Mouse (Mus musculus) embryo, embryonic 9.5 days (tissue): ENCODE data around the gene Mrps18a.

Experiments
- DNase-seq: peaks from one replicate; pipeline ENCODE4 v3.0.0-alpha.2; 2017; ENCODE audit errors: extremely low spot score

Mrps18a gene

DNA sequence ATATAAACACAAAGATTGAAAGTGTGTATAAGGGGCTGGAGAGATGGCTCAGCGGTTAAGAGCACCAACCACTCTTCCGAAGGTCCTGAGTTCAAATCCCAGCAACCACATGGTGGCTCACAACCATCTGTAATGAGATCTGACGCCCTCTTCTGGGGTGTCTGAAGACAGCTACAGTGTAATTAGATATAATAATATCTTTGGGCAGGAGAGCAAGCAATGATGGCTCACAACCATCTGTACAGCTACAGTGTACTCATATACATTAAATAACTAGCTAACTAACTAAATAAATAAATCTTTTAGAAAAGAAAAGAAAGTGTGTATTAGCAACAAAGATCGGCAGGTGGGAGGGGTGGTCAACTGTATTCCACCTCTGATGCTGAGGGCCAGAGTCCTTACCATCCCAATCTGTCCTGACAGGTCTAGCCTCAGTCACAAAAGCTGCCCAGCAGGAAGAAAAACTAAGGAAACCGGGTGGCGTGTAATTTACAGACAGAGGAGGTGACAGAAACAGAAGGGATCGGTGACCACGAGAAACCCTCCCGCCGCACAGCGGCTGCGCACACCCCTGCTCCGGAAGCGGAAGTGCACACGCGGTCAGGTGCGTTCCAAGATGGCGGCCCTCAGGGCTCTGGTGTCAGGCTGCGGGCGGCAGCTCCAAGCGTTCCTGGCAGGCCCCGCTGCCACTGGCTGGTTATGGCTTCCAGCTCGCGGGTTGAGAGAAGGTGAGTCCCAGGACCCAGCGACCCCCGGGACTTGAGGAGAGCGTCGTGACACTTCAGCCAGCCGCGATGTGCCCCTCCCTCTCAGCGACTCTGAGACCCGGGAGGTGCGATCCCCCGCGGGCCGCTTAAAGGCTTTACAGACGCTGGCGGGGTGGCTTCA is at the start of gene Mrps18a:
Gene Mrps18a (plus strand): TSS at position 585 of the 888 bp plus-strand sequence.
- DNase-seq, result peak; percentile 84

DNA sequence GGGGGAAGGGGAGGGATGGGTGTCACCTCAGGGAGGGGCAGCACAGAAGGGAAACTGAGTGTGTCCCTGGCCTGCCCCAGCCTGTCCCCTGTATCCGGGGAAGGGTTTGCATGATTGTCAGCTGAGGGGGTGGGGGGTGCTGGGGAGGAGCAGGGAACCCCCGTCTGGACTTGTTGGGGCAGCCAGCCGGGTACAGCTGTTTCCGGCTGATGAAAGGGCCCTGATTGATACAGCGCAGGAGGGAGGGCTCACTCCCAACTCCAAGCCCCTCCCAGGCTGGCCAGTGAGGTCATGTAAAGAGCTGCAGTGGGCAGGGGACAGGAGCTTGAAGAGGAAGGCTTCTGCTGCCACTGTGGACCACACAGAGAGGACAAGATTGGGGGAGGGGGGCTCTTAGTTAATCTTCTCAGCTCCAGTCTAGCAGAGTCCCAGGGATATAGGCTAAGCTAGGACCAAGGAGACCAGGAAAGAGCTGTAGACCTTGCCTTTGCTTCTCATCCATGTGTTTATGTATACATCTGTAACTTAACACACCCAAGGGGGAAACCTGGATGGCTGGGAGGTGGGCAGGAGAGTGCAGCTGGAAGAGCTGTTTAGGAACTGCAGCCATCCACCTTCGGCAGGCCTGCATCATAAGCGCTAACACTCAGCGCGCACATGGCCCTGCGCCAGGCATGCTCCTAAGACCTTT is 47.4 kb upstream of the Mrps18a start:
- peak; percentile 54 for DNase-seq

DNA sequence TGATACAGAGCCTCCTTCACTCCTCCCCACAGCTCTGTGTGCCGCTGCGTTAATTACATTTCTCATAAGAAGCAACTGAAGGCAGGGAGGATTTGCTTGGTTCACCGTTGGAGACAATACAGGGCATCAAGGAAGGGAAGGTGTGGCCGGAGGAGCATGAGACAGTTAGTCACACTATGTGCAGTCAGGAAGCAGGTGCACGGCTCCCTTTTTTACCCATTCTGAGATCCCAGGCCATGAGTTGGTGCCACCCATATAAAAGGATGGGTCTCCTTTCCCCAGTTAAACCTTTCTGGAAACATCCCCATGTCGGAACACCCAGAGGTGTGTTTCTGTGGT is 46.8 kb upstream of the Mrps18a start:
- DNase-seq, result no peak

DNA sequence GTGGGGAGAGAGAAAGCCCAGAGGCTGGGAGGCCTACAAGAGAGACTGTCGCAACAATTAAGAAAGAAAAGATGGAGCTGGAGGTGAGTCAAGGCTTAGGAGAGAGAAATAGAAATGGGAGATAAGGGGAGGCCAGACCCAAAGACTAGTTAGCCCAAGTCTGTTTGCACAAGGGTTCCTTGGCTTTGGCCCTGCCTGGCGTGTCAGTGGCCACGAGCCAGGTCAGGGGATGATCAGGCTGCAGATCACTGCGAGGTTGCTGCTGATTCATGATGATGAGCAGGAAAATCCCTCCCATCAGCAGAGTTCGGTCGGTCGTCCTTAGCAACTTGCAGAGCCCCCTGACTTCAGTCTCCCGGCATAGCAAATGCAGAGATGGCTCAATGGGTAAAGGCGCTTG is 40.7 kb upstream of the Mrps18a start:
- DNase-seq, result no peak

DNA sequence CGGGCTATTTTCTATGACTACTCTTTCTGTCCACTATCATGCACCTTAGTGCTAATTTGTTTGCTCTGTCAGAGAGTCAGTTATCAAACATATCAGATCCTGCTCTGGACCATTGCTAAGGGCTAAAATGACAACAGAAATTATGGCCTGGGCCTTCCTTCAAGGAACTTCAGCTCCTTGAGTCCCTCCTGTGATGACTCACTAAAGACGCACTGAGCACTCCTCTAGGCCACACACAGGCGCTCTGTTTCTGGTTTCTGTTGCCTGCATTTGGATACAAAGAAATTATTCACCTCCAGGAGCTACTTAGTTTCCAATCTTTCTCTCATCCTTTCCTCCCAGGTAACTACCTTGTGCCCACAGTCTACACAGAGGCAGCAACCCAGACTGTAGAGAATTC is 39.3 kb upstream of the Mrps18a start:
- DNase-seq, result no peak

DNA sequence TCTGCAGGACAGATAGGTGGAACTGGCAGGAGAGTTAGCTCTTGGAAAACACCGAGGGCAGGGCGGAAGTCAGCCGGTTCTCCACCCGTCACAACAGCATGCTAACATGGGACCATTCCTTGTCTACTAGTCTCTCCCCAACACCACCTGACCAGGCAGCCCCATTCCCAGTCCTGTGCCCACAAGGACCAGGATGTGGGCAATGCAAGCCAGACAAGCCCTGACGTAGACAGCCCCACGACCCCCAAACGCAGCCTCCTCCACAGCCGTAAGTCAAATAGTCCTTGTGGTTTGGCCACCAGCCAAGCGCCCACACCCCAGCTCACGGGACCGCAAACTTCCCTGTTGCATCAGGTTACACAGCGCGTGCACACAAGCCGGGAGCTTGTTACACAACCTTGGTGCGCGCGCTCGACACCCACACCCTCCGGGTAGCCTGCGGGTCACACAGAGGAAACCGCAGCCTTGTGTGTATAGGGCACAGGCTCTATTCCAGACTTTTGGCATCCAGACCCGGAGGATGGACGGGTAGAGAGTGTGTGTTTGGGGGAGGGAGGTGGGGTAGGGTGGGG is 37.0 kb upstream of the Mrps18a start:
- DNase-seq, result no peak

DNA sequence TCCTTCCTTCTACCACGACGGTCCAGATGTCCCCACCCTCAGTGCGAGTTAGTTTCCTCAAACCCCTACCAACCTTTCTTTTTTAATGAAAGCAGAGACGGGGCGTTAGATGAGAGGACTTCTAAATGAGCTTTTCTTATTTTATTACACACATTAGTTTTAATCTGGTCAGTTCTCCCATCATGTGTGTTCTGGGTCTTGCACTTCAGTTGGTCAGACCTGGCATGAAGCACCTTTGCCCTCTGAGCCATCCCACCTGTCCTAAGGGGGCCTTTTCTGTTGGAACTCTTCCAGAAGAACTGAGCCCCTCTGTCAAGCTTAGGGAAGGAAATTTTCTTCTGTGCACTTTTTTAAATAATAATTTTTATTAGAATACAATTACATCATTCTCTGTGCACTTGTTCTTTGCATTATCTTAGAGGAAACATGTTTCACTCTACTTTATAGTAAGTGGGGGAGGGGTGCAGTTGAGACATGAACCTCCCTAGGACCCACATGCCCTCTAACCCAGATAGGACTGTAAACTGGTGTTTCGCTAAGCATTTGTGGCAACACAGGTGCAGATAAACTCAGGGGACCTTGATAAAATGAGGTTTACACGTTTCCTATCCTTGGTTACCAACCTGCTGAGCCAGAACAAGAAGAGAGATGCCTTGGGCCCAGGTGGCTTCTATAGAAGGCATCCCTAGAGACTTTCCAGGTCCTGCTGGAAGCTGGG is 36.2 kb upstream of the Mrps18a start:
- DNase-seq, result no peak

DNA sequence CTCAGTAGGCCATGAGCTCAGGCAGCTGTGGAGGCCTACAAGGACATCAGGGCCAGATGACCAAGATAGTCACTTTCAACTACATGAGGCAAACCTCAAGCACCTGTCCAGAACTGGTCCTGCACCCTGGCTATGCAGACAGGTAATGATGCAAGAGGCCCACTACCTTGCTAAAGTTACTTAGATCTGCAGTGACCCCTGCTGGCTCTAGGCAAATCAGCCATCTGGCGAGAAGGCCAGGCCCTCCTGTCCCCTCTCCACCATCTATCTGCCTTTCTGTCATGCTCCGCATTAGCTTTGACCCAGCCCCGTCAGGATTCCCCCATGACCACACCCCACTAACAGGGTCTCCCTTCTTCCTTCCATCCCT is 35.7 kb upstream of the Mrps18a start:
- no peak for DNase-seq

DNA sequence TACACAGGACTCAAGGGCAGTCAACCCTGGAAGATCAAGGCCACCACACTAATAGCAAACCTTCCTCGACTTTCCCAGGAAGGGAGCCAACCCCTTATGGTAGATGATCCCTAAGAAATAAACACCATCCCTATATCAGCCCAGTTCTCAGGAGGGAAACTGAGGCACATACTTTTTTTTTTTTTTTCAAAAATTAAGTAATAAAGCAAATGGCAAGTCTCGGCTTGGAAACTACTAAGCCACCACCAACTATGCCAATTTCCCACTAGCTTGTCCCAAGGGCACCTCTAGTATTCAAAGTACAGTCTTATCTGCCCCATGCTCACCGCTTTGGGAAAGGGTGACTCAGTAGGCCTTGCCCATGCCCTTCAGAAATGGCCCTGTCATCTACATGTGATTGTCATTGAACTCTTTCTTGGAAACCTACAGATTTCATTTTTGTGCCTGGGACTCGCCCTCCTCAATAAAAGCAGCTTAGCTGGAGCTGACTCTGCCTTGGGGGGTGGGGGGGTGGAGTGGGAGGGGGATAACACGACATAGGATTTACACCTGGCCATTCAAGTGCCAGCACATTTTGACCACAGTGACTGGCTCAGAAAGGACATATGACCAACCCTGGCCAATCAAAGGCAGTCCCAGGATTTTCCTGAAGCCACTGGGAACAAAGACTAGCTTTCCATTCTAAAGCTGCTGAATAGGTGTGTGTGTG is 35.1 kb upstream of the Mrps18a start:
- no peak for DNase-seq

DNA sequence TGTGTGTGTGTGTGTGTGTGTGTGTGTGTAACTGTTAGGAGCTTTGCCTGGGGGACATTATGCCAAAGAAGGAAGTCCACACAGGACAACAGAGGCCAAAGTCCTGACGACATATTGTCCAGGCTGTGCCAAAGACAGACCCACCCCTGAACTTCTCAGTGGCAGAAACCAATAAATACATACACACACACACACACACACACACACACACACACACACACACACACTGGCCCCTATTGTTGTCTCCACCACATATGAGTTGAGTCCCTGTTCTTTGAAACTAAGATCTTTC is 34.6 kb upstream of the Mrps18a start:
- DNase-seq, result no peak

DNA sequence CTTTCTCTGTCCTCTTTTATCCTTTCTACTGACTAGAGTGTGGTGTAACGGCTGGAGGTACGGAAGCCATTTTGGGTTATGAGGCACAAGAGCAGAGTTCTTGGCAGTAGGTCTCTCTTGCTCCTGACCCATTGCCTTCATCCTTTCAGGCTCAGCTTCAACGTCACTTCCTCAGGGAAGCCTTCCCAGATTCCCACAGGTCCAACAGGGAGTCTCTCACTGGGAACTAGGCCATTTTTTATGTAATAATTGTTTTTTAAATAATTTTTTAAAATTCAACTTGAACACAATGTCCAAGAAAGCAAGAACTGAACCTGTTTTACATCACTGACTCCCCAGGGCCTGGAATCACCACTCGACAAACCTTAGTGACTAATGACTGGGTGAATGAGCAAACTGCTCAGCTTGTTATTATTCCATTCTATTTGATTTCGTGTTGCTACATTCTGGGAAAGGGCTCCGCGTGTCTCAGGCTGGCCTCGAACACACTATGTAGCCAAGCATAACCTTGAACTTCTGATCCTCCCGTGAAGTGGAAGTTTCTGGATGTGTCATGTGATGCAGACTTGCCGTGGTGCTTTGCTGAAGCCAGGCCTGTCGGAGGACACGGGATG is 32.8 kb upstream of the Mrps18a start:
- no peak for DNase-seq

DNA sequence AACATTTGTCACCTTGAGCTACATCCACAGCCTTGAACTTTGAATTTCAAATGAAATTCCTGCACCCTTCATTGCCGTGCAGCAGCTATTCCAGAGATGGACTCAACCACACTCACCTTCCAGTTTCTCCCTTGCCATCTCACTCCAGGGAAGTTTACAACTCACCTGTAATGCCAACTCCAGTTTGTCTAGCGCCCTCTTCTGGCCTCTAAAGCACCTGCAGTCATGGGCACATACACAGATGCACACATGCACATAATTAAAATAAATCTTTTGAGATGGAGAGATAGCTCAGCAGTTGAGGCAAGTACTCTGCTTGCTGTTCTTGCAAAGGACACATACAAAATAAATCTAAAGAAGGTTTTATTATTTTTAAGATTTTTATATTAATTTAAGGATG is 31.7 kb upstream of the Mrps18a start:
- DNase-seq, result no peak

DNA sequence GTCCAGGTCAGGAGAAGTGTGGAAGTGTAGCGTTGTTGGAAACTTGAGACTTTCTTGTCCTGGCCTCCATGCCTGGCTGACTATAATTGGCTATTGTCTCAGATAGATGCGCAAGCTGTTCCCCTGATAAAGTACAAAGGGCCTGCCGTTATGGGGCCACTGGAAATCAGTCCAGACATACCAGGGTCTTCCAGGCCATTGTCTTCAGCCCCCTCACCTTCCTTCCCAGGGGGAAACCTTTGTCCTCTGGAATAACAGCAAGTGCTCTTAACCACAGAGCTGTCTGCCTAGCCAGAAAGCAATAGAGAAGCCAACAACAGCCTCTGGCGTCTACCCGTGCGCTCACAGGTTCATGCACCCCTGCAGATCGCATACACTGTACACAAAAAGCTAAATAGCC is 30.4 kb upstream of the Mrps18a start:
- DNase-seq, result no peak

DNA sequence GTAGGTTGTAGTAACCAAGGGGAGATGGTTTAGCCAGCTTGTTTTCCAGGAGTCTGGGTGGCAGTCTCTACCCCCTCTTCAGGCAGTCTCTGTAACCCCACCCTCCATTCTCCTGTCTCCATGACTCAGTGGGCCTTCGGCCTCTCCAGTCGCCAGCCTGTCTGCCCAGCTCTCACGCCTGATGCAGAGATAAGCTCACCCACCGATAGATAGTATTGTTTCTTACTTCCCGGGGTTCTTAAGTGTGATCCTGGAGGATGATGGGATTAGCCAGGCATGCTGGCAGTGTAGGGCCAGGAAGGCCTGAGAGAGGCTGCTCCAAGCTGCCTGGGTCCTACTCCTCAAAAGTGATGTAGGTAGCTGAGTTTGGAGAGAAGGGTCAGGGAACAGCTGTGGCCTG is 29.7 kb upstream of the Mrps18a start:
- DNase-seq, result no peak

DNA sequence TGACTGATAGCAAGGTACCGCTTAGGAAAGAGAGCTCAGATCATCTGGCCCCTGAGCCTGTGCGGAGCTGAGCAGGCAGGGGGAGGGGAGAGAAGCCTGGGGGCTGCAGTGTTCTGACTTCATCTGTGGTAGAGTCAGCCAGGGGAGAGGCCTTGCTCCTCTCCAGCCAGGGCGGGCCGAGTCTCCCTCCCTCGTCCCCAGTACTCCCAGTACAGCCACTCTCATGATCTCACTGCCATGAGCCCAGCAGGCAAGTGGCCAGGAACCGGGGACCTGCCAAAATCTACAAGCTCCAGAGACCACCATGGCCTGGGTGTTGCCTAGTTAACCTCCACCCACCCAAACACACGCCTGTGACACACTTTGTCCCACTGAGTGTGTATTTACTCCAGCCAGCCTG is 29.1 kb upstream of the Mrps18a start:
- no peak for DNase-seq

DNA sequence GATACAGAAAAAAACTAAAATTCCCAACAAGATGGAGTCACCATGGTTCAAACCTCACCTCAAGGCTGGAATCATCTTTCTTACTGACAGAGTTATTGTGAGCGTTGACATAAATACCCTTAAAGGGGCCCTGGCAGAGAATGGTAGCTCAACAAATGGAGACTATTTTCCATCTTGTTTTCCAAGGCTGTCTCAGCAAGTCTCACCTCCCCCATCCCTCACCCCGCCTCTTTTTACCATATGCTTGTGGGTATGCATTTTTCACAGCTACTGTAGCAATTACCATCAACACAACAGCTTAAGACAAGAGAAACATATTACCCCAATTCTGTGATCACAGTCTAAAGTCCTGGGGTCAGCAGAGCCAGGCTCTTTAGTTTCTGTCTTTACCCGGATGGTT is 27.4 kb upstream of the Mrps18a start:
- DNase-seq, result no peak

DNA sequence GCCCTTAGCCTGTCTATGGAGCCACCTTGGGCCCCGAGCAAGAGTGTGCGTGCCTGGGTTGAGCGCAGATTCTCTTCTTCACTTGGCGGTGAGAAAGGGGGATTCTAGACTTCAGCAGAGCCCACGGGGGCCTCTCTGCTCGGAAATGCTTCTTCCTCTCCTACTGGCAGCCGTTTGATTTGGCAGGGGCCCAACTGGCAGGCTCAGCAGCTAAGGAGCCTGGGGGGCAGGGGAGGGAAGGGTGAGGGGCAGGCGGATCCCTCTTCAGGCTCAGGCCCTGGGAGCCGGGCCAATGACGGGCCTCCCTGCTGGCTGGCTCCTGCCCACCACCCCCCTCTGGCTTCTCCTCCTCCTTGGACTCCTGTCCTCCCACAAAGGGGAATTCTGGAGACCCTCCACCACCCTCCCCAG is 26.7 kb upstream of the Mrps18a start:
- DNase-seq, result no peak

DNA sequence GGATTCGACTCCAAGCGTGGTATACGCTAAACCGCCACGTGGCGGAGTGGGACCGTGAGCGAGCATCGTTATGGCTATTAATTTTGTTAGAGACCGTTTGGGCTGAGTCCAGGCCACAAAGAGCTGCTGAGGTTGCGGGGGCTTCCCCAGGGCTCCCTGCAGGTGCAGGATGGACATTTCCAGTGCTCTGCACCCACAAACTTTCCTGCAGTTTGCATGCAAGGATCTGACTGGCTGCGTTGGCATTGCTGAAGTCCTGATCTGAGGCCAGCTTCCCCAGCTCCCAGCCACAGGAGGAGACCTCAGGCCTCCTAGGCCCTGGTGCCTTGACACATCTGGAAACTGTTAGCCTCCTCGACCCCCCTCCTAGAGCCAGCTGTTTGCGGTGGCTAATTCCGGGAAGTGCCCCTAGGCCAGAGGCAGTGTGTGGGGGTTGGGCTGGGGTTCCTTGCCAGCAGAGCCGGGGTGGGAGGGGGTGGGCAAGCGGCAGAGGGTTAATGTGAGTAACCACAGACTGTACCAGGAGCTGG is 24.4 kb upstream of the Mrps18a start:
- peak; percentile 79 for DNase-seq

DNA sequence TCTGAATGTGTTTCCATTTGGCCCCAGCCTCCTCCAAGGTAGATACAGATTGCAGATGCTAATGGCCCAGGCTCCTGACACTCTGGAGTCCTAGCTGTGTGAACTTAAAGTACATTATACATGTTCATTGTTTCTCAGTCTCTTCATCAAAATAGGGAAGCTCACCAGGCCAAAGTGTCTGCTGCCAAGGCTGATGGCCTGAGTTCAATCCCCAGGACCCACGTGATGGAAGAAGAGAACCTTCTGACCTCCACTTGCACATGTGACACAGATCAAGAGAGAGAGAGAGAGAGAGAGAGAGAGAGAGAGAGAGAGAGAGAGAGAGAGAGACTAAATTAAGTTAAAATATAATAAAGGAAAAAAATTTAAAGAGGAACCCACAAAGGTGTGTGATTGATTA is 19.4 kb upstream of the Mrps18a start:
- no peak for DNase-seq

DNA sequence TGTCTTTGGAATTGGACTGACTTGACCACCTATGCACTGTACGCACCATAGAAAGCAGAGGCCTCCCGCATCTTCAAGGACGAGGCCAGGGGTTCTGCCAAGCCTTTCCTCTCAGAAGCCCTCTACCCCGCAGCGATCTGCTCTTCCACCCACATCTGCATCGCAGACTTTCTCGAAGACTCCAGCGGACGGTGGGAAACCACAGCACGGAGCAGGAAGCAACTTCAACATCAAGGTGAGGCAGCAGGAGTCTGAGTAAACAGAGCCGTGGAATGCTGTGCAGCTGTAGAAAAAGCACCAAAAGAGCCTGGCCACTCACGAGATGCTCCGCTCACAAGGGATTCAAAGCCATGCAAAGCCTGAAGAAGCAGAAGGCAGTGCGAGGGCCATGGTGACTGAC is 18.9 kb upstream of the Mrps18a start:
- DNase-seq, result no peak

DNA sequence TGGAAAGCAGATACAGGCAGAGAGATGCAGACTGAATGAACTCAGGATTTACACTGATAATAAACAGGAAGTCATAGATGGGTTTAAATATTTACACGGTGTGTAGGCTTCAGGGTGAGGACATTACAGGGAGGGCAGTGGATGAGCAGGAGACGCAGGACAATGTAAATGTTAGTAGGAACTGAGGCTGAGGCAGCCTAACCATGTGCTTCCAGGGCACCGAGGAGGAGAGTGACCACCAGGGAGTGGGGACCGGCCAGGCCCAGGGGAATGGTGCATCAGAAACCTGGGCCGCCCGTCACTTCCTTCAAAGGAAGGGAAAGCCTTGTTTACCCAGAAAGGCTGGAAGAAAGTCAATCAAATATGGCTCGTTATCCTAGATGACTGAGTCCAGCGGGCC is 12.3 kb upstream of the Mrps18a start:
- DNase-seq, result no peak
